Mouse (Mus musculus) C2C12 (cell line): ENCODE results near the gene Zfyve1.

Source experiments
- CEBPB ChIP-seq: IDR thresholded peaks from one replicate; pipeline ENCODE4 v1.6.1; 2011; ENCODE audit warnings: low read depth, mild to moderate bottlenecking, control low read depth, moderate library complexity
- CTCF ChIP-seq: IDR thresholded peaks from one replicate; pipeline ENCODE4 v1.5.1; 2011; ENCODE audit not compliant: control insufficient read depth, insufficient read depth, insufficient read length
- FOSL1 ChIP-seq: IDR thresholded peaks from one replicate; pipeline ENCODE4 v1.8.0; 2011; ENCODE audit warnings: mild to moderate bottlenecking, low read length; ENCODE audit not compliant: poor library complexity, insufficient read depth, severe bottlenecking
- MAX ChIP-seq: IDR thresholded peaks from one replicate; pipeline ENCODE4 v1.6.1; 2011; ENCODE audit warnings: mild to moderate bottlenecking, control low read depth
- MYOD1 ChIP-seq: IDR thresholded peaks from one replicate; pipeline ENCODE4 v1.6.1; 2011; ENCODE audit warnings: low read depth; ENCODE audit not compliant: control insufficient read depth, insufficient read length
- MYOG ChIP-seq: IDR thresholded peaks from one replicate; pipeline ENCODE4 v1.6.1; 2011; ENCODE audit not compliant: control insufficient read depth, insufficient read length; ENCODE audit errors: extremely low read depth
- USF1 ChIP-seq: IDR thresholded peaks from one replicate; pipeline ENCODE4 v1.6.1; 2011; ENCODE audit warnings: low read depth, mild to moderate bottlenecking, control low read depth, moderate library complexity

GRCm38 (mm10) chr12:83520311-83520890 lies 76.6 kb downstream of the Zfyve1 start, which contains the start of gene Dcaf4:
- TF ChIP-seq CTCF, result no peak
- no peak for TF ChIP-seq MYOG
- no peak for TF ChIP-seq USF1
- no peak for TF ChIP-seq MAX
- no peak for TF ChIP-seq MYOD1
- no peak for TF ChIP-seq FOSL1
- no peak for TF ChIP-seq CEBPB
